Mouse (Mus musculus) retina, adult 2 months (tissue): ENCODE measurements at regions not wholly inside any gene's neighbourhood (a gene's known extent, or its start where the extent isn't known, plus 50 kb on each side); places are given as distances from the start of the nearest gene placed in this dataset.

Experiments
- DNase-seq: peaks from one replicate; pipeline ENCODE4 v3.0.0-alpha.2; 2012; ENCODE audit warnings: low read depth, low spot score

GRCm38 (mm10) chr12:54316980-54317471 lies 113.4 kb upstream of the Egln3 start:
- no peak for DNase-seq

GRCm38 (mm10) chr12:54316066-54316567 lies 112.5 kb upstream of the Egln3 start:
- DNase-seq = no peak

GRCm38 (mm10) chr12:54314153-54314552 lies 110.5 kb upstream of the Egln3 start:
- DNase-seq = no peak

- DNase-seq = no peak
Measured at GRCm38 (mm10) chr12:54313211-54313845, 109.7 kb upstream of the Egln3 start.

- no peak for DNase-seq
Measured at GRCm38 (mm10) chr12:54312522-54313210, 109.0 kb upstream of the Egln3 start.

- no peak for DNase-seq
Measured at GRCm38 (mm10) chr12:54311896-54312521, 108.3 kb upstream of the Egln3 start.

- no peak for DNase-seq
Measured at GRCm38 (mm10) chr12:54309874-54310273, 106.2 kb upstream of the Egln3 start.

- DNase-seq = no peak
Measured at GRCm38 (mm10) chr12:54309219-54309618, 105.6 kb upstream of the Egln3 start.

- DNase-seq = no peak
Measured at GRCm38 (mm10) chr12:54305135-54305630, 101.5 kb upstream of the Egln3 start.

GRCm38 (mm10) chr12:54303746-54304145 lies 100.1 kb upstream of the Egln3 start:
- DNase-seq = no peak

- no peak for DNase-seq
Measured at GRCm38 (mm10) chr12:54299506-54299905, 95.8 kb upstream of the Egln3 start.

GRCm38 (mm10) chr12:54293248-54293647 lies 89.6 kb upstream of the Egln3 start:
- no peak for DNase-seq

GRCm38 (mm10) chr12:54290311-54290710 lies 86.7 kb upstream of the Egln3 start:
- no peak for DNase-seq

- no peak for DNase-seq
Measured at GRCm38 (mm10) chr12:54288747-54289146, 85.1 kb upstream of the Egln3 start.

GRCm38 (mm10) chr12:54288041-54288502 lies 84.4 kb upstream of the Egln3 start:
- no peak for DNase-seq

GRCm38 (mm10) chr12:54286911-54287819 lies 83.5 kb upstream of the Egln3 start:
- no peak for DNase-seq

GRCm38 (mm10) chr12:54283646-54284045 lies 80.0 kb upstream of the Egln3 start:
- no peak for DNase-seq

- no peak for DNase-seq
Measured at GRCm38 (mm10) chr12:54283011-54283410, 79.4 kb upstream of the Egln3 start.

GRCm38 (mm10) chr12:54282281-54282921 lies 78.7 kb upstream of the Egln3 start:
- no peak for DNase-seq

GRCm38 (mm10) chr12:54280457-54280856 lies 76.8 kb upstream of the Egln3 start:
- DNase-seq = no peak

- no peak for DNase-seq
Measured at GRCm38 (mm10) chr12:54280001-54280400, 76.3 kb upstream of the Egln3 start.
